Mouse (Mus musculus) liver, embryonic 14.5 days (tissue): ENCODE data around the gene Wnt11. TPM values are rescaled to one million over a fixed set of nuclear protein-coding genes. Genes with fewer than 3 reads are reported as not detected.

Experiments
- ATAC-seq: fragments of 200-750 bp; cut with Nextera tagmentation; 2 replicates; pipeline ENCODE4 v1.8.0; 2017; ENCODE audit warnings: moderate number of reproducible peaks, mild to moderate bottlenecking, moderate library complexity; ENCODE audit not compliant: insufficient read depth
- DNase-seq, 3 experiments: peaks; one replicate each; pipeline ENCODE4 v3.0.0-alpha.2; 2012 to 2013; ENCODE audit warnings: low read depth in 3 of 3, low spot score in 3 of 3
- H3K27ac ChIP-seq: fragments of 300-500 bp; sonication (generic); 2 replicates; pipeline ENCODE4 v1.5.1; 2014; ENCODE audit warnings: moderate library complexity, mild to moderate bottlenecking, control low read depth, inconsistent platforms
- H3K27me3 ChIP-seq: fragments of 300-500 bp; sonication (generic); 2 replicates; pipeline ENCODE4 v1.6.1; 2014; ENCODE audit warnings: mild to moderate bottlenecking, low read length, moderate library complexity; ENCODE audit not compliant: control insufficient read depth, insufficient read depth
- H3K36me3 ChIP-seq: fragments of 300-500 bp; sonication (generic); replicated peaks from 2 replicates; pipeline ENCODE4 v1.6.1; 2014; ENCODE audit warnings: low read depth; ENCODE audit not compliant: control insufficient read depth, insufficient read depth
- H3K4me1 ChIP-seq, 2 experiments: fragments of 200-500 bp in 1 of 2; fragments of 300-500 bp in 1 of 2; sonication (generic) in 1 of 2; replicated peaks; 2 replicates each; pipeline ENCODE4 v1.6.1; 2012 to 2014; ENCODE audit warnings: antibody characterized with exemption in 1 of 2, inconsistent platforms in 1 of 2, low read length in 1 of 2; ENCODE audit not compliant: control insufficient read depth in 2 of 2, insufficient read depth in 2 of 2
- H3K4me2 ChIP-seq: fragments of 300-500 bp; sonication (generic); 2 replicates; pipeline ENCODE4 v1.6.1; 2014; ENCODE audit warnings: low read depth, mild to moderate bottlenecking, control low read depth, moderate library complexity
- H3K4me3 ChIP-seq, 2 experiments: fragments of 200-500 bp in 1 of 2; fragments of 300-500 bp in 1 of 2; sonication (generic) in 1 of 2; 2 replicates each; pipeline ENCODE4 v1.5.1; 2012 to 2014; ENCODE audit warnings: low read depth in 2 of 2, low read length in 2 of 2, mild to moderate bottlenecking in 2 of 2, control low read depth in 1 of 2, inconsistent platforms in 1 of 2, moderate library complexity in 1 of 2; ENCODE audit not compliant: insufficient read depth in 1 of 2
- H3K9ac ChIP-seq: fragments of 300-500 bp; sonication (generic); replicated peaks from 2 replicates; pipeline ENCODE4 v1.6.1; 2014; ENCODE audit warnings: mild to moderate bottlenecking, control low read depth, moderate library complexity
- H3K9me3 ChIP-seq: fragments of 300-500 bp; sonication (generic); 2 replicates; pipeline ENCODE4 v1.6.1; 2016; ENCODE audit warnings: low read length, mixed read lengths; ENCODE audit not compliant: control insufficient read depth
- CTCF ChIP-seq: IDR thresholded peaks from 2 replicates; pipeline ENCODE4 v1.5.1; 2016; ENCODE audit warnings: antibody characterized with exemption, low read depth, control low read depth
- EP300 ChIP-seq: IDR thresholded peaks from 2 replicates; pipeline ENCODE4 v1.6.1; 2016; ENCODE audit warnings: antibody characterized with exemption, low read depth
- WGBS: fragments of 180-500 bp; shearing (Covaris S2); extraction: QIAGEN DNeasy Blood & Tissue Kit; methylation state at CpG from one replicate; pipeline ENCODE4 v1.1.7; 2014; ENCODE audit not compliant: insufficient replicate concordance; 5-methylcytosine and 5-hydroxymethylcytosine counted together
- polyA plus RNA-seq, 2 experiments: library from polyadenylated mRNA; depleted of rRNA in 1 of 2; stranded (reverse) in 1 of 2; unstranded in 1 of 2; fragments of >200 nt; fragmentation: Nextera tagmentation in 1 of 2; extraction: Ambion mirVana in 1 of 2; gene quantifications; 2 replicates each; pipeline versions ENCODE4 v1.2.1 to v1.2.3; 2012 to 2014

The Wnt11 gene
- polyA plus RNA-seq, 2 experiments: 0.46 to 0.95 TPM

DNA sequence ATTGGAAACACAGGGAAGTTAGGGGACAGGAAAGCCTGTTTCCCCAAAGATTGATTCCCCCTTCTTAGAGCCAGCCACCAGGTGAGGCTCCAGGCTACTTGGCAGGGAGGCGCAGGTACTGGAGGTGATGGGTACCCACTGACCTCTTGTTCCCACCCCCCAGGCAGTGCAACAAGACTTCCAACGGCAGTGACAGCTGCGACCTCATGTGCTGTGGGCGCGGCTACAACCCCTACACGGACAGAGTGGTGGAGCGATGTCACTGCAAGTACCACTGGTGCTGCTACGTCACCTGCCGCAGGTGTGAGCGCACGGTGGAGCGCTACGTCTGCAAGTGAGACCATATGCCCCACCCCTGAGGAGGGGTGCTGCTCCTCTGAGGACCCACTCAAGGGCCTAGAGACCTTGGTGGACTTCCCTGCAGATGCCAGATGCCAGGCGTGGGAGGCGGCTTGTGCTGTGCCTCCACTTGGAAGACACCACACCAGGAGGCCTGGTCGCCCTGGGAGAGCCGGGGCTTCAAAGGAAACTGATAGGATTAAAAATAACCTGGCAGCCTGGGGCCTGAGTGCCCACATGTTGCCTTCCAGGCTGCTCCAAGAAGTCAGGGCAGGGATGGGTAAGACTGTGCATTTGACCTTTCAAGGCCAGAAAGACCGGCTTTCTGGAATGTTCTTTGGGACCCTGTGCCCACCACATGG is 18.2 kb downstream of the Wnt11 start:
- no peak overlapping the region for H3K27ac ChIP-seq
- H3K9me3 ChIP-seq: no peaks in the 10 kb centered on the region
- TF ChIP-seq CTCF (no peak), EP300 (no peak)
- H3K4me1 ChIP-seq: no peaks in the 10 kb centered on the region; a peak in 1 of 4 replicates
- no peak overlapping the region for H3K4me2 ChIP-seq
- H3K36me3 ChIP-seq: no peaks in the 10 kb centered on the region
- DNase-seq (no peak), ATAC-seq (no peak)
- WGBS: 79% methylated on average over 18 of the region's 18 CpGs
- H3K9ac ChIP-seq: no peak overlapping the region
- H3K4me3 ChIP-seq: no peak overlapping the region
- H3K27me3 ChIP-seq: no peaks in the 10 kb centered on the region

DNA sequence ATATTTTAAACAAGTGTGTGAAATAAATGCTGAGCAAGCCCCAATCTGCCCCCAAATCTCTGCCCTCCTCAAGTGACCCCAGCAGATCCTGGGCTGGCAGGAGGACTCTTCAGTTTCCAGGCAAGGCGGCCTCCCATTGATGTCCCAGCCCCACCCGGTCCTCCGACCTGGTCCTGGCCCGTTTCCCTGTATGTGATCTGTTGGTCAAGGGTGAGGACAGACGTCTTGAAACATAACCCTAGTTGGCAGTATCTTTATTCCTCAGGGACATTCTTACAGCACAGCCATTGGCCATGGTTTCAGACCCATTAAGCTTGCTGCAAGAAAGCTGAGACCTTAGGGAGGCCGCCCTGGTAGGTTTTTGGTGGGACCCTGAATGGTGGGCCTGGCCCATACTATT is 18.9 kb downstream of the Wnt11 start:
- Histone ChIP-seq H3K36me3 (no peaks in the 10 kb centered on the region), H3K4me2 (no peak overlapping the region), H3K4me1 (no peaks in the 10 kb centered on the region; a peak in 1 of 4 replicates), H3K27me3 (no peaks in the 10 kb centered on the region), H3K9ac (no peak overlapping the region), H3K27ac (no peak overlapping the region), H3K9me3 (no peaks in the 10 kb centered on the region), H3K4me3 (no peak overlapping the region)
- no peak for TF ChIP-seq EP300
- no peak for TF ChIP-seq CTCF
- DNase-seq (no peak), ATAC-seq (no peak)
- WGBS: 73% methylated on average over 6 of the region's 6 CpGs

DNA sequence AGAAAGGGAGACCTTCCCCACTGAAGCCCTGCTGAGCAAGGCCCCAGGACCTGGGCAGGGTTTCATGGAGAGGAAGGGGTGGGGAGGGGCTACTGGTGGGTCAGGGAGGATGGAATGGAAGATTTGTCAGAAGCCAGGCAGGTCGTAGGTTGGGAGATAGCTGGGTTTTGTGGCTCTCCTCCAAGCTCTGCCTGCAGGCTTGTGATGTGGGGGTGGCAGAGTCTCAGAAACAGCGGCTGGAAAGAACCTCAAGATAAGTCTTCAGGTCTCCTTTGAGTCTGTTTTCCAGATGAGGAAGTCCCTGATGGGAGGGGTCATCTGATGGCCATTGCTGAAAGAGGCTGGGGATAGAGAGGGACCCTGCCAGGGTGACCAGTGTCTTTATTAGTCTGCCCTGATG is 20.5 kb downstream of the Wnt11 start:
- Histone ChIP-seq H3K4me2 (no peak overlapping the region), H3K36me3 (no peaks in the 10 kb centered on the region), H3K4me3 (no peak overlapping the region), H3K9ac (no peak overlapping the region), H3K27me3 (no peaks in the 10 kb centered on the region), H3K27ac (no peak overlapping the region), H3K9me3 (no peaks in the 10 kb centered on the region), H3K4me1 (no peaks in the 10 kb centered on the region)
- TF ChIP-seq CTCF (no peak), EP300 (no peak)
- WGBS: 13% methylated on average over 2 of the region's 2 CpGs
- no peak for DNase-seq
- no peak for ATAC-seq

DNA sequence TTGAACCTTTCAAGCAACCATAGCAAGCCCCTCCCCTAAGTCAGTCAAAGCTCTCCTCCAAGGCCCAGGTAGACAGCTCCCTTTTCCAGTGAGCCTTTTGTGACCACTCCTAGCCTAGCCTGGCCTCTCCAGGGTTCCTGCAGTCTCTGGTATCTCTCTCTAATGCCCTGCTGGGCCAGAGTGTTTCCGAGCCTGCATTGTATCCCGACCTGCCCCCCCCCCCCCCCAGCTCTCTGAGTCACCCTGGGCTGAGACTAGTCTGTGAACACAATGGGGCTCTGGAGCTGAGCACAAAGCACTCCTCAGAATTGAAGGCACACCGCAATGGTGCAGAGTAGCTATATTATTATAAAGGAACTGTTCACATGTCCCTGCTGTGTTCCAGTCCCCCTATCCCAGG is 21.2 kb downstream of the Wnt11 start:
- no peaks in the 10 kb centered on the region for H3K27me3 ChIP-seq
- 49% methylated on average over 3 of the region's 3 CpGs for WGBS
- H3K9me3 ChIP-seq: no peaks in the 10 kb centered on the region
- no peaks in the 10 kb centered on the region for H3K36me3 ChIP-seq
- H3K27ac ChIP-seq: no peak overlapping the region
- H3K4me3 ChIP-seq: no peak overlapping the region
- ATAC-seq: no peak
- no peak overlapping the region for H3K9ac ChIP-seq
- H3K4me1 ChIP-seq: no peaks in the 10 kb centered on the region
- no peak for DNase-seq
- TF ChIP-seq CTCF: no peak
- TF ChIP-seq EP300: no peak
- no peak overlapping the region for H3K4me2 ChIP-seq

DNA sequence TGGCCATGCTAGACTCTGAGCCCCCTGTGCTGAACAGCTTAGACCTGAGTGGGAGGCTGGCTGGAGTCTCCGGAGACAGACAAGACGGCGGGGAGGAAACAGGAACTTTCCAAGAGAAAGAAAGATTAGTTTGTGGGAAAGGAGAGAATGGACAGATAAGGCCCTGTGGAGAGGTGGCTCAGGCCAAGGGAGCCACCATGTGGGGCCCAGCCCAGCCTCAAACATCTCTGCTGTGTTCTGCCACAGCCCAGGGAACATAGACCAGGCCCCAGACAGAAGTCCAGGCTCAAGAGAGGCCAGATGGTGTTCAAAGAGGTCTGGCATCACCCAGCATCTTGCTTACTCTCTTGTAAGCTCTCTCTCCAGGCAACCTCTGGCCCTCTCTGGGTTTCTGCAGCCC is 22.2 kb downstream of the Wnt11 start:
- Histone ChIP-seq H3K4me2 (no peak overlapping the region), H3K4me3 (no peak overlapping the region), H3K36me3 (no peaks in the 10 kb centered on the region), H3K9me3 (no peaks in the 10 kb centered on the region), H3K27me3 (no peaks in the 10 kb centered on the region), H3K4me1 (no peaks in the 10 kb centered on the region), H3K9ac (no peak overlapping the region), H3K27ac (no peak overlapping the region)
- no peak for TF ChIP-seq EP300
- TF ChIP-seq CTCF: no peak
- WGBS: 12% methylated on average over 3 of the region's 3 CpGs
- ATAC-seq: no peak
- no peak for DNase-seq
